Mouse (Mus musculus) MEL (cell line): ENCODE measurements around the gene Olfr1359. TPM values are rescaled to one million over a fixed set of nuclear protein-coding genes. Genes with fewer than 3 reads are reported as not detected.

Experiments used
- DNase-seq: peaks from one replicate; pipeline ENCODE4 v3.0.0; 2011; ENCODE audit warnings: low read depth, low spot score
- H3K27ac ChIP-seq: 2 replicates; pipeline ENCODE4 v1.5.1; 2012; ENCODE audit warnings: low read depth, mild to moderate bottlenecking, control low read depth, low read length, moderate library complexity; ENCODE audit not compliant: control insufficient read depth
- H3K27me3 ChIP-seq, 2 experiments: fragments of 150-350 bp in 1 of 2; sonication (generic) in 1 of 2; 2 replicates each; pipeline ENCODE4 v1.6.1; 2012; ENCODE audit warnings: low read length in 2 of 2, mild to moderate bottlenecking in 2 of 2, improper control_type of control experiment in 1 of 2, moderate library complexity in 1 of 2; ENCODE audit not compliant: insufficient read depth in 2 of 2, control insufficient read depth in 1 of 2
- H3K36me3 ChIP-seq, 2 experiments: 2 replicates each; pipeline ENCODE4 v1.6.1; 2012 to 2014; ENCODE audit warnings: low read length in 2 of 2, improper control_type of control experiment in 1 of 2, inconsistent platforms in 1 of 2, mild to moderate bottlenecking in 1 of 2; ENCODE audit not compliant: insufficient read depth in 2 of 2, control insufficient read depth in 1 of 2
- H3K4me1 ChIP-seq, 2 experiments: fragments of 150-350 bp in 1 of 2; sonication (generic) in 1 of 2; 2 replicates each; pipeline ENCODE4 v1.6.1; 2012; ENCODE audit warnings: low read length in 2 of 2, improper control_type of control experiment in 1 of 2, mild to moderate bottlenecking in 1 of 2; ENCODE audit not compliant: insufficient read depth in 2 of 2, control insufficient read depth in 1 of 2
- H3K4me3 ChIP-seq, 2 experiments: fragments of 150-350 bp in 1 of 2; sonication (generic) in 1 of 2; 2 replicates each; pipeline ENCODE4 v1.5.1; 2012; ENCODE audit warnings: low read depth in 2 of 2, low read length in 2 of 2, mild to moderate bottlenecking in 2 of 2, moderate library complexity in 2 of 2, control low read depth in 1 of 2, improper control_type of control experiment in 1 of 2; ENCODE audit not compliant: control insufficient read depth in 1 of 2, insufficient read depth in 1 of 2
- H3K79me2 ChIP-seq: 2 replicates; pipeline ENCODE4 v1.6.1; 2012; ENCODE audit warnings: mild to moderate bottlenecking, low read length, moderate library complexity; ENCODE audit not compliant: control insufficient read depth, poor library complexity, insufficient read depth
- H3K9ac ChIP-seq: 2 replicates; pipeline ENCODE4 v1.6.1; 2012; ENCODE audit warnings: low read depth, mild to moderate bottlenecking, control low read depth, low read length, moderate library complexity; ENCODE audit not compliant: control insufficient read depth, poor library complexity, severe bottlenecking
- H3K9me3 ChIP-seq: fragments of 150-350 bp; sonication (generic); replicated peaks from 2 replicates; pipeline ENCODE4 v1.6.1; 2012; ENCODE audit warnings: mild to moderate bottlenecking, low read length, improper control_type of control experiment, moderate library complexity; ENCODE audit not compliant: insufficient read depth
- CHD1 ChIP-seq: IDR thresholded peaks from 2 replicates; pipeline ENCODE4 v1.6.1; 2012; ENCODE audit warnings: low read depth, mild to moderate bottlenecking, inconsistent platforms, low read length, improper control_type of control experiment
- CHD2 ChIP-seq: IDR thresholded peaks from 2 replicates; pipeline ENCODE4 v1.6.1; 2011; ENCODE audit warnings: low read length, improper control_type of control experiment
- E2F4 ChIP-seq: IDR thresholded peaks from 2 replicates; pipeline ENCODE4 v1.6.1; 2011; ENCODE audit warnings: low read depth, low read length, improper control_type of control experiment, borderline replicate concordance
- ELF1 ChIP-seq: IDR thresholded peaks from 2 replicates; pipeline ENCODE4 v1.6.1; 2014; ENCODE audit warnings: low read depth, mild to moderate bottlenecking, inconsistent platforms, low read length, improper control_type of control experiment, moderate library complexity
- EP300 ChIP-seq, 2 experiments: IDR thresholded peaks; 2 replicates each; pipeline ENCODE4 v1.6.1; 2011; ENCODE audit warnings: improper control_type of control experiment in 2 of 2, low read length in 2 of 2, low read depth in 1 of 2, mild to moderate bottlenecking in 1 of 2
- GABPA ChIP-seq: IDR thresholded peaks from 2 replicates; pipeline ENCODE4 v1.6.1; 2012; ENCODE audit warnings: low read depth, mild to moderate bottlenecking, inconsistent platforms, low read length, improper control_type of control experiment, moderate library complexity
- JUND ChIP-seq: IDR thresholded peaks from 2 replicates; pipeline ENCODE4 v1.6.1; 2011; ENCODE audit warnings: low read depth, mild to moderate bottlenecking, improper control_type of control experiment, low read length
- MAFK ChIP-seq: IDR thresholded peaks from 2 replicates; pipeline ENCODE4 v1.6.1; 2011; ENCODE audit warnings: low read depth, mild to moderate bottlenecking, low read length, improper control_type of control experiment, borderline replicate concordance
- MAX ChIP-seq: IDR thresholded peaks from 2 replicates; pipeline ENCODE4 v1.6.1; 2011; ENCODE audit warnings: low read length, improper control_type of control experiment
- MEF2A ChIP-seq: IDR thresholded peaks from 2 replicates; pipeline ENCODE4 v1.6.1; 2014; ENCODE audit warnings: low read depth, mild to moderate bottlenecking, inconsistent platforms, low read length, improper control_type of control experiment; ENCODE audit not compliant: poor library complexity, insufficient replicate concordance, severe bottlenecking; ENCODE audit errors: extremely low read depth
- POLR2A ChIP-seq, 2 experiments: IDR thresholded peaks; 2 replicates each; pipeline ENCODE4 v1.6.1; 2011 to 2012; ENCODE audit warnings: low read length in 2 of 2, mild to moderate bottlenecking in 2 of 2, control low read depth in 1 of 2, improper control_type of control experiment in 1 of 2, low read depth in 1 of 2, moderate library complexity in 1 of 2; ENCODE audit not compliant: control insufficient read depth in 1 of 2, insufficient read depth in 1 of 2, poor library complexity in 1 of 2
- POLR2AphosphoS5 ChIP-seq: IDR thresholded peaks from 2 replicates; pipeline ENCODE4 v1.6.1; 2012; ENCODE audit warnings: low read depth, borderline replicate concordance, mild to moderate bottlenecking, inconsistent platforms, low read length, moderate library complexity, mixed read lengths
- RAD21 ChIP-seq: IDR thresholded peaks from 2 replicates; pipeline ENCODE4 v1.6.1; 2011; ENCODE audit warnings: mild to moderate bottlenecking, low read depth, low read length, improper control_type of control experiment
- SMC3 ChIP-seq: IDR thresholded peaks from 2 replicates; pipeline ENCODE4 v1.6.1; 2011; ENCODE audit warnings: low read depth, low read length, improper control_type of control experiment
- TBP ChIP-seq: IDR thresholded peaks from 2 replicates; pipeline ENCODE4 v1.8.0; 2011; ENCODE audit warnings: low read depth, low read length, improper control_type of control experiment
- ZC3H11A ChIP-seq: IDR thresholded peaks from 2 replicates; pipeline ENCODE4 v1.6.1; 2012; ENCODE audit warnings: low read depth, mild to moderate bottlenecking, inconsistent platforms, low read length, improper control_type of control experiment
- ZNF384 ChIP-seq: IDR thresholded peaks from 2 replicates; pipeline ENCODE4 v1.6.1; 2012; ENCODE audit warnings: low read depth, mild to moderate bottlenecking, inconsistent platforms, low read length, improper control_type of control experiment
- polyA plus RNA-seq, 2 experiments: library from polyadenylated mRNA; stranded (reverse) in 1 of 2; unstranded in 1 of 2; fragments of >175 nt in 1 of 2; fragments of >200 nt in 1 of 2; gene quantifications; 2 replicates each; pipeline versions ENCODE4 v1.2.1 to v1.2.4; 2012; ENCODE audit warnings: low replicate concordance in 2 of 2, low read depth in 1 of 2; ENCODE audit not compliant: insufficient read length in 2 of 2, insufficient read depth in 1 of 2, missing spikeins in 1 of 2
- total RNA-seq: library from RNA; depleted of rRNA; stranded (reverse); fragments of 300-350 nt; gene quantifications from 2 replicates; pipeline ENCODE4 v1.2.3, GENCODE M21; 2012

The Olfr1359 gene
- total and polyA plus RNA-seq, 3 experiments: not detected

- DNase-seq: peak; percentile 81
- no peaks in the 10 kb centered on the region for H3K27me3 ChIP-seq
- H3K36me3 ChIP-seq: peaks cover 0 to 31% of the 10 kb centered on the region in 2 experiments; a peak in 2 of 4 replicates
- TF ChIP-seq CHD2 (no peak), ZNF384 (no peak), GABPA (no peak), JUND (no peak), ZC3H11A (no peak), MAFK (no peak), E2F4 (no peak), MEF2A (no peak), MAX (no peak), EP300 (IDR thresholded peaks at IDR 0.05; ENCODE audit: low read depth in 1 of 2, low read length in 2 of 2) (no peak), SMC3 (no peak), CHD1 (no peak)
- H3K9me3 ChIP-seq: no peaks in the 10 kb centered on the region
- peak overlapping the region; percentile 80 for H3K9ac ChIP-seq
- peak overlapping the region; percentile 94 for H3K27ac ChIP-seq
- H3K4me3 ChIP-seq: peak overlapping the region; percentile 6 to 39
- H3K4me1 ChIP-seq: peaks cover 0 to 12% of the 10 kb centered on the region in 2 experiments; a peak in 2 of 4 replicates
- no peaks in the 10 kb centered on the region; the same call in 1 of the 2 replicates for H3K79me2 ChIP-seq
Measured at GRCm38 (mm10) chr13:21751827-21752226, 53.9 kb downstream of the Olfr1359 start.

- peak overlapping the region; percentile 80 for H3K9ac ChIP-seq
- H3K36me3 ChIP-seq: peaks cover 0 to 29% of the 10 kb centered on the region in 2 experiments; a peak in 2 of 4 replicates
- H3K79me2 ChIP-seq: no peaks in the 10 kb centered on the region; the same call in 1 of the 2 replicates
- TF ChIP-seq EP300 (IDR thresholded peaks at IDR 0.05; ENCODE audit: low read depth in 1 of 2, low read length in 2 of 2) (no peak), TBP (peak; percentile 43; the same call in 1 of the 2 replicates), MEF2A (no peak), ELF1 (no peak)
- H3K4me1 ChIP-seq: peaks cover 0 to 10% of the 10 kb centered on the region in 2 experiments; a peak in 2 of 4 replicates
- peak; percentile 82 for DNase-seq
- peak overlapping the region; percentile 94 for H3K27ac ChIP-seq
- peak overlapping the region; percentile 5 to 39 for H3K4me3 ChIP-seq
- no peaks in the 10 kb centered on the region for H3K9me3 ChIP-seq
- H3K27me3 ChIP-seq: no peaks in the 10 kb centered on the region
Measured at GRCm38 (mm10) chr13:21752356-21752755, 54.4 kb downstream of the Olfr1359 start.

- no peaks in the 10 kb centered on the region for H3K27me3 ChIP-seq
- H3K79me2 ChIP-seq: no peaks in the 10 kb centered on the region; the same call in 1 of the 2 replicates
- H3K4me1 ChIP-seq: peaks cover 0 to 7% of the 10 kb centered on the region in 2 experiments; a peak in 2 of 4 replicates
- H3K36me3 ChIP-seq: peaks cover 0 to 26% of the 10 kb centered on the region in 2 experiments; a peak in 2 of 4 replicates
- H3K27ac ChIP-seq: peak overlapping the region; percentile 94
- peak overlapping the region; percentile 80 for H3K9ac ChIP-seq
- peak; percentile 77 to 94; a peak in 3 of 4 replicates for TF ChIP-seq POLR2A (IDR thresholded peaks at IDR 0.05; ENCODE audit: control insufficient read depth in 1 of 2, insufficient read depth in 1 of 2, low read depth in 1 of 2, low read length in 2 of 2, poor library complexity in 1 of 2)
- TF ChIP-seq RAD21: no peak
- peak; percentile 94; the same call in 1 of the 2 replicates for TF ChIP-seq POLR2AphosphoS5
- peak; percentile 84 for DNase-seq
- no peaks in the 10 kb centered on the region for H3K9me3 ChIP-seq
- H3K4me3 ChIP-seq: peak overlapping the region; percentile 5 to 55; a peak in 3 of 4 replicates
Measured at GRCm38 (mm10) chr13:21753051-21753523, 55.2 kb downstream of the Olfr1359 start.
